8 mouse cellular contexts compared by ENCODE assay signal in genomic region chrX:141724937-141725918, GRCm38 (mm10). TPM values are rescaled to one million over a fixed set of nuclear protein-coding genes. Genes with fewer than 3 reads are reported as not detected.
DNase-seq lines count a peak whose midpoint lies in the region; ATAC-seq lines count a peak whose summit lies in the region.

TSS of gene Irs4 (minus strand) at chrX:141725263.

- peak within 1 kb of the TSS; percentile 31 for H3K4me3 ChIP-seq in intestine, embryonic 15.5 days (replicated peaks)
- peak within 1 kb of the TSS; percentile 38 for H3K4me3 ChIP-seq in midbrain, embryonic 11.5 days (ENCODE audit: low read depth, low read length)

- peak; percentile 8 for DNase-seq in adrenal gland, postnatal 25 days
- DNase-seq in adrenal gland, postnatal 36 days = no peak
- DNase-seq in embryo, embryonic 9.5 days (ENCODE audit: extremely low spot score) = peak; percentile 61
- peak; percentile 91 for DNase-seq in midbrain, embryonic 11.5 days (ENCODE audit: low spot score, missing footprints)
- no peak for DNase-seq in layer of hippocampus, adult 18-20 months (ENCODE audit: low spot score in 2 of 2)
- DNase-seq in right cerebral cortex, postnatal 25 days = no peak

- H3K4me1 ChIP-seq in intestine, embryonic 15.5 days (replicated peaks) = no peaks in the 10 kb centered on the region
- peaks cover 2% of the 10 kb centered on the region; the same call in 1 of the 2 replicates for H3K4me1 ChIP-seq in midbrain, embryonic 11.5 days (ENCODE audit: control insufficient read depth, insufficient read depth, low read length)

- peak within 1 kb of the TSS; percentile 67 for H3K4me2 ChIP-seq in intestine, embryonic 15.5 days (replicated peaks)
- H3K4me2 ChIP-seq in midbrain, embryonic 11.5 days = peak within 1 kb of the TSS; percentile 55

- WGBS in intestine, embryonic 15.5 days = 21% methylated on average over 48 of the region's 51 CpGs
- WGBS in midbrain, embryonic 11.5 days = 15% methylated on average over 50 of the region's 51 CpGs

- H3K36me3 ChIP-seq in intestine, embryonic 15.5 days = no peaks in the 10 kb centered on the region
- no peaks in the 10 kb centered on the region for H3K36me3 ChIP-seq in midbrain, embryonic 11.5 days (ENCODE audit: control insufficient read depth, insufficient read depth, low read length)

- ATAC-seq in intestine, embryonic 15.5 days = peak; percentile 51; the same call in 1 of the 2 replicates
- ATAC-seq in midbrain, embryonic 11.5 days (ENCODE audit: low FRiP score) = peak; percentile 85
- no peak for ATAC-seq in frontal cortex, adult (ENCODE audit: low TSS enrichment)

- H3K9me3 ChIP-seq in intestine, embryonic 15.5 days = no peaks in the 10 kb centered on the region
- no peaks in the 10 kb centered on the region for H3K9me3 ChIP-seq in midbrain, embryonic 11.5 days (ENCODE audit: control insufficient read depth, low read length)

- H3K27ac ChIP-seq in intestine, embryonic 15.5 days = no peak within 1 kb of the TSS
- H3K27ac ChIP-seq in midbrain, embryonic 11.5 days (ENCODE audit: low read depth, low read length) = no peak within 1 kb of the TSS

- H3K9ac ChIP-seq in intestine, embryonic 15.5 days = no peak within 1 kb of the TSS
- H3K9ac ChIP-seq in midbrain, embryonic 11.5 days (ENCODE audit: low read length) = peak within 1 kb of the TSS; percentile 16; the same call in 1 of the 2 replicates

- H3K27me3 ChIP-seq in intestine, embryonic 15.5 days (replicated peaks) = peaks cover 48% of the 10 kb centered on the region
- H3K27me3 ChIP-seq in midbrain, embryonic 11.5 days (ENCODE audit: control insufficient read depth, insufficient read depth, low read length) = peaks cover 56% of the 10 kb centered on the region

RNA-seq across cellular contexts. Expression of gene Irs4, which starts in this region (rescaled TPM):
- not detected in 2 replicates for total RNA-seq in adrenal gland, postnatal 25 days (2021)
- not detected for total RNA-seq in adrenal gland, postnatal 36 days (2021)
- 0.28 and 0.30 TPM in 2 replicates for polyA plus RNA-seq in intestine, embryonic 15.5 days (2015; fragmentation: Nextera tagmentation; extraction: Ambion mirVana)
- polyA plus RNA-seq in midbrain, embryonic 11.5 days (2014; fragmentation: Nextera tagmentation; extraction: Ambion mirVana) = 0.46 and 0.87 TPM in 2 replicates
- total RNA-seq in layer of hippocampus, adult 18-20 months (2021) = under 1 TPM; 0.15 to 0.20 TPM

Comparison
In these comparisons a context has a peak if more than half of its experiments do, and no peak if none do; other contexts are left out.
1. Peak in DNase-seq in adrenal gland, postnatal 25 days; RNA of the gene not detected or under 1 TPM.
2. Peak in ATAC-seq, H3K4me3 ChIP-seq and H3K4me2 ChIP-seq in intestine, embryonic 15.5 days; RNA of the gene not detected or under 1 TPM.
3. Peak in DNase-seq, ATAC-seq, H3K4me3 ChIP-seq, H3K9ac ChIP-seq and H3K4me2 ChIP-seq in midbrain, embryonic 11.5 days; RNA of the gene not detected or under 1 TPM.